Mouse (Mus musculus): ENCODE measurements around the gene Nop9.

DNA sequence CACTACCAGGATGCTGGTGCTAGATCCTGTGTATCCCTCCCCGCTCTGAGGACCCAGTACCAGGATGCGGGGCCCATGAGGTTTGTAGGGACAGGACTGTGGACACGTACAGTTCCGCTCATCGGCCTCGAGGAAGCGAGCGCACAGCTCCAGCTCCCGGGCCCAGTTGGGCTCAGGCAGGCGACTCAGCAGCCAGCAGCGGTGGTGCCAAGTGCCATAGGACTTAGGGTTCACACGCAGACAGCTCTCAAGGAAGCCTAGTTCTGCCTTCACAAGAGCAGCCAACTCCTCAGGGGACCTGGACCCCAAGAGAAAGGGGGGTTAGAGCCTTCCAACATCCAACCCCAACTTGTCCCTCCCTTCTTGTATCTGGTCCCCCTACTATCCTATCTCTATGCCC, 24.8 kb upstream of the Nop9 start:
- TF ChIP-seq CTCF (IDR thresholded peaks at IDR 0.05; ENCODE audit: extremely low read depth, insufficient read depth, low read length) (no peak), POLR2A (IDR thresholded peaks at IDR 0.05; ENCODE audit: extremely low read depth, insufficient read depth, low read length) (no peak)

Measured in cortical plate, adult 2 months (tissue).